Mouse (Mus musculus) gastrocnemius, postnatal 25 days (tissue): Measurements from ENCODE around the gene Arpc4. TPM values are rescaled to one million over a fixed set of nuclear protein-coding genes. Genes with fewer than 3 reads are reported as not detected.
A peak's percentile ranks its signal among the peaks of the same experiment; 100 is the strongest.

ENCODE experiments used
- DNase-seq: peaks from one replicate; pipeline ENCODE4 v3.0.0; 2022
- total RNA-seq, 2 experiments: library from RNA; stranded (reverse); gene quantifications; 1 replicate in 1 of 2; 2 replicates in 1 of 2; pipeline ENCODE4 v1.2.3; 2021

Arpc4 gene
- total RNA-seq, 2 experiments from 2014 or later, result 48.4 to 55.3 TPM

DNA sequence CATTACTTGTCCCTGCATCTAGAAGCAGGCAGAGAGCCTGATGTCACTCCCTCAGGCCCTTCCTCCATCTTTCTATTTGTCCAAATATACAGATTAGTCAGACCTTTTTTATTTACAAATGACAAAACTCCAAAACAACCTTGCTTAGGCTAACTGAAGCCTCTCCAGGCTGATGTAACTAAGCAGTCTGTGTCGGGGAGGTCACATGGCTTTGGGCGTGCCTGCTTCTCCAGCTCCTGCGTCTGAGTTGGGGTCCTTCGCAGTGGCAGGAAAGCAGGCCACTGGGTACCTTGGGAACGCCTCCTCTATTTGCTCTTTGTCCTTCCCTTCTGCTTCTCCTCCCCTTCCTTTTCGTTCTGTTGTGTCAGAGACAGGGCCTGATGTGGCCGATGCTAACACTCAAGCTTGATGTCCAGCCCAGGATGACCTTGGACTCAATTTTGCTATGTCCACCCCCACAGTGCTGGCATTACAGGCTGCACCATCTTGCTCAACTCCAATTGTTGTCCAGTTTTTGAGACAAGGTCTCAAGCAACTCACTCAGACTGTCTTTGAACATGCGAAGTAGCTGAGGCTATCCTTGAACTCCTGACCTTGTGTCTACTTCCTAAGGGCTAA is 13.3 kb upstream of the Arpc4 start:
- no peak for DNase-seq

DNA sequence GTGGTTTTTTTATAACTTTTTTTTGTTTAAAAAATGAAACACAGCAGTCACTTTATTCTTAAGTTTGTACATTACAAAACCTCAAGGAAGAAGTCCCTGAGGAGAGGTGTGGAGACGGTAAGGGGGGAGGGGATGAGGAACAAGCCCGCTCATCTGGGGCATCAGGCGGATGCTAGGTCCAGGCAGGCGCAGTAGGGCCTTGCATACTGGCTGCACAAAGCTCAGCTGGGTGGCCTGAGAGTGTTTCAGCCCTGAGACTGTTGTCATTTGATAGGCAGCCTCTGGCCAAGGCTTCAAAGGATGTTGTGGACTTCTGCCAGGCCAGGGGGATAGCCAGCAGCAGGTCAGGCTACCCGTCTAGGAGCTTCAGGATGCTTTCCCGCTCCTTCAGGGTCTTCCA is 11.3 kb upstream of the Arpc4 start:
- DNase-seq, result no peak

DNA sequence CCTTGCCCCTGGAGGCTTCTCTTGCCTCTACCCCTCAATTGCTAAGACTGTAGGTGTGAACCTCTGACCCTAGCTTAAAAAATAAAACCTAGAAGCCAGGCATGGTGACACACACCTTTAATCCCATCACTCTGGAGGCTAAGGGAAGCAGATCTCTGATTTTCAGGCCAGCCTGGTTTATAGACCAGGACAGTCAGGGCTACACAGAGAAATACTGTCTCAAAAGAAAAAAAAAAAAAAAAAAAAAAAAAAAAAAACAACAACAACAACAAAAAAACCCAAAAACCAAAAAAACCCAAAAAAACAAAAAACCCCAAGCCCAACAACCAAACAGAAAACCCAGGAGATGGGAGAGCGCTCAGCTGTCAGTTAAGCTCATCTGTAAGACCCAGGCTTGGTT is 10.3 kb upstream of the Arpc4 start:
- DNase-seq, result no peak

DNA sequence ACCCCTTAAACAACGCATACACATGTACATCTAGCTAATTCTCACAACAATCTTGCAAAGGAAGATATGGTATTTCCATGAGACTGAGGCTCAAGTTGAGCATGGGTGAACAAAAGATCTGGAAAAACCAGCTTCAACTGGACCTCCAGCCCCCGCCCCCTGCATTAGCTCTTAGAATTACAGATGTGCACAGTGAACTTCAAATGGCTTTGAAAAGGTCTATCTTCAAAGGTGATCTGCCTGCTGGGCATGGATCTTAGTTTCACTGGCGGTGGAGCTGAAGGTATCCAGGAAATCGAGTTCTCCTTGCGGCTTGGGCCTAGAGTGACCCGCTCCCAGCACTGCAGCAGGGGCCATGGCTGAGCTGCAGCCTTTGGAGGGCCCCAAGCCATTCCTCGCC is 9.8 kb upstream of the Arpc4 start:
- no peak for DNase-seq

DNA sequence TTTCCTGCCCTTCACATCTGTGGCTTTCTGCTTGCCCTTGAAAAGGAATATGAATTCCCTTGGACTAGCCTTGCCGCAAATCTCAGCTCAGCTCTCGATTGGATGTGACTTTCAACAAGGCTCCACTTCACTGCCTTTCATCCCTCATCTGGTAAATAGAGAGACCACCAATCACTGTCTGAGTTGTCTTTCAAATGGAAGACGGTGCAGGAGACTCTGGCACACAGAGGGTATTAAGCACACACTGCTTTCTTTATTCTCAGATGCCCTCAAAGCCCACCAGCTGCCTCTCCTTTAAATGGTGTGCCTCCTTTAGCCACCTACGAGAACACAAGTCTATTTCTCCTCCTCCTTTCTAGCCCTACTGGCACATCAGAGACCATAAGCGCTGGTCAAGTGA is 9.3 kb upstream of the Arpc4 start:
- DNase-seq, result no peak

DNA sequence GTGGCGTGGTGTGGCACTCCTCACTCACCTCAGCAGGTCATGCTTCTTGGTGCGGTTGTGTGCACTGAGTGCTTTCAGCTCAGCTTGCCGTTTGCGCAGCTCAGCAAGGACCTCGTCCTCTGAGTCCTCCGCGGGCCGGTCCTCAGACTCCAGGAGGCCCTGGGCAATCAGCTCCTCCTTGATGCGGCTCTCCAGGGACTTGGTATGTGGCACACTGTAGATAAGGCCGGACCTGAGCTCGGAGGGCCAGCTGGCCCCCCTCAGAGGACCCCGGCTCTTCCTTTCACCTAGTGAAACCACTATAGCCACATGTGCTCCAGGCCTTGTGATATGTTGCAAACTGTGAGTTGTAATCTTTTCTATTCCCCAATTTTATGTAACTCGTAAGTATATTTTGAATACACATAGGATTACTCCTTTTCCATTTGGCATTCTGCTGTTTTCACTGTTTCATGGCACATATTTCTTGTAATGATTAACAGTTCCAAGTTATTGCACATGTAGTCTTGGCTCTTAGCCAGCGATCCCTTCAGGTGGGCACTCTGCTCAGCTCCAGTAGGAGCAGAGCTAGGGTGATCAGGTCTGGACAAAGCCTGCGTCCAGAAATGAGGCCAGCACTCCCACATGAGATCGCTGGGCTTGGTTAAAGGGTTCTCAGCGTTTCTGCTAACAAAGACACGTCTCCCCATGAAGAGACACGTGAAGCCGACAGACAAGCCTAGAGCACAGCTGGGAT is 7.6 kb upstream of the Arpc4 start:
- DNase-seq, result no peak

DNA sequence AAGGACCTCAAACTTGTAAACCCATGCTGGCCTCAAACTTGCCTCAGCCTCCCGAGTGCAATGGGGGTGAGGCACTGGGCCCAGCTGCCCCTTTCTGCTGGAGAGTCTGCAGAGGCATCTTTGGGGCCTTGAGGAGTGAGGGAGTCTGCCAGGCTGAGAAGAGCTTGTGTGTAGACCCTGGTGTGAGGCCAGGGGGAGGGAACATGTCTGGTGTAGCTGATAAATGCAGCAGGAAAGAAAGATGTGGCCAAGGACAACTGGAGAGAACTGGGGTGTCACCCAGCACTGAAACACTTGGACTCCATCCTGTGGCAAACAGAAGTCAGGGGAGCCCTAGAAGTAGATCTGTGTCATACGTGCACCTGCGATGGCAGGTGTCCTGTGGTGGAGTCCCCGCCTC is 4.4 kb upstream of the Arpc4 start:
- no peak for DNase-seq

DNA sequence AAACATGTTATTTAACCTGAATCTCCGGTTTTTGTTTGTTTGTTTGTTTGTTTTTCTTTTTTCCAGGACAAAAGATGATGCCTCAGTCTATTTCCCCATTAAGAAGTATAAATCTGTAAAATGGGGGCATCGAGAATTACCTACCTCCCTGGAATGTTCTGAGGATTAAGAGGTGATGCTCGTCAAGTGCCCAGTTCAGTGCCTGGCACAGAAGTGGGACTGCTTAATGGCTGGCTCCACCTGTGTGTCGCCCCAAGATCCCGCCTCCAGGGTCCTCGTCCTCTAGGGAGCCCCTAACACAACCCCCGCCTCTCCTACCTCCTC is 781 bp upstream of the Arpc4 start:
- DNase-seq, result no peak

DNA sequence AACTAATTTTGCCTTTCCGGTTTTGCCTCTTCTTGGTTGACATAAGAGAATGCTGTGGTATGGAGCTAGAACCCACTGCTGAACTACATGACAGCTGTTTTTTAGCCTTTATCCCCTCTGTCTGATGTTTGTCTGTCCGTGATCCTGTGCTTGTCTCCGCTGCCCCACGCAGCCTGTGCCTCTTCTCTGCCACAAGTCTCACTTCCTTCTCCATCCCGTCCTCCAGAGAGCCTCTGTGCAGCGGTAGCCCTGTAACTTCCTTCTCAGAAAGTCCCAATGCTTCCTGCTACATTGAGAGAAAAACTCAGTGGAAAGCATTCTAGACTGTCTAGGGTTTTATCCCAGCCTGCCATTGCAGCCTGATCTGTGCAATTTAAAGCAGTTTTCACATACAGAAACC is 1.3 kb downstream of the Arpc4 start:
- DNase-seq, result no peak

DNA sequence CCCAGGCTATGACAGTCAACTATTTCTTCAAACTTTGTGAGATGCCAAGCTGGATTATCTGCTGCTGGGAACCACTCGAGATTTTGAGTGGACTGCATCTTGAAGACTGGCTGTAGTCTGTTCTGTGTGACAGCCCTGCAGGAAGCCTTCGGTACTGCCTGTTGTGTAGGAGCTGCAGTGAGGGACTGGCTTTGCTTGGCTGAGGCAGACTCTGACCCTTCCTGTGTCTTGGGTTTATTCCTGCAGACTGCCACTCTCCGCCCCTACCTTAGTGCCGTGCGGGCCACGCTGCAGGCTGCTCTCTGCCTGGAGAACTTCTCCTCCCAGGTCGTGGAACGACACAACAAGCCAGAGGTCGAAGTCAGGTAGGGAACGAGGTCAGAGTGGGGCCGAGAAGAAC is 2.6 kb downstream of the Arpc4 start:
- no peak for DNase-seq

DNA sequence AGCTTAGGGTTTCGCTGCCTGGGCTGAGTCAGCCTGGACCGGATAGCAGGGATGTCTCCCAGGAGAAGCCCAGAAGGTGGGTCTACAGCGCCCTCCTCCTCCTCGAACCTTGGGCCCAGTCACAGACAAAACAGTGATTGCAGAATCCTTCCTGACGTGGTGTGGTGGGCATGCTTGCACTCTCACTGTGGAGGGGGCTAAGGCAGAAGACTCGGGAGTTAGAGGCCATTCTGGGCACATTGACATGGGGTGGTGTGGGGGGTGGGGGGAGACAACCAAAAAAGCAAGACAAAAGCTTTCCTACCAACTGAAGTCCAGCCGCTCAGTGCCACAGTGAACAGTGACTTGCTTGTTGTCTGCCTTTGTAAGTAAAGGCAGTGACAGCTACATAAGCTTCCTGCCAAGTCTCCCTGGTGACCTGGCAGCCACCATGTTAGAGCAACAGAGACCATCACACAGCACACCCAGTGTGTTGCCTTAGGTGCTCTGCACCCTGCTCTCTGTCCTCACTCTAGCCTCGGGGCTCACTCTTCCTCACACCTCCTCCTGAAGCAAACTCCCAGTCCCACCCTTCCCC is 6.5 kb downstream of the Arpc4 start:
- no peak for DNase-seq

DNA sequence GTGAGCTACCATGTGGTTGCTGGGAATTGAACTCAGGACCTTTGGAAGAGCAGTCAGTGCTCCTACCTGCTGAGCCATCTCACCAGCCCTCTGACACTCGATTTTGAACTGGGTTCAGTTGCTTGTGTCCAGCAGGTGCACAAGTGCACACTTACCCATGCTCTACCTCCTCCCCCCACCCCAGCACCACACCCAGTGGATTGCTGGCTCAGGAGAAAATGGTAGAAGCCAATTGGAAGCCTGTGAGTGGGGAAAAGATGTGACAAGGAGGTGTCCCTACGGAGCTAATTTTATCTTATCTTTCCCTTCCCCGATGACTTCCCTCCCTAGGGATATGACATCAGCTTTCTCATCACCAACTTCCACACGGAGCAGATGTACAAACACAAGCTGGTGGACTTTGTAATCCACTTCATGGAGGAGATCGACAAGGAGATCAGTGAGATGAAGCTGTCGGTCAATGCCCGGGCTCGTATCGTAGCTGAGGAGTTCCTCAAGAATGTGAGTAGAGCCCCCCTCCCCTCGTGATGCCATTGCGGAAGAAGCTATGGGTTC is 7.3 kb downstream of the Arpc4 start:
- no peak for DNase-seq

DNA sequence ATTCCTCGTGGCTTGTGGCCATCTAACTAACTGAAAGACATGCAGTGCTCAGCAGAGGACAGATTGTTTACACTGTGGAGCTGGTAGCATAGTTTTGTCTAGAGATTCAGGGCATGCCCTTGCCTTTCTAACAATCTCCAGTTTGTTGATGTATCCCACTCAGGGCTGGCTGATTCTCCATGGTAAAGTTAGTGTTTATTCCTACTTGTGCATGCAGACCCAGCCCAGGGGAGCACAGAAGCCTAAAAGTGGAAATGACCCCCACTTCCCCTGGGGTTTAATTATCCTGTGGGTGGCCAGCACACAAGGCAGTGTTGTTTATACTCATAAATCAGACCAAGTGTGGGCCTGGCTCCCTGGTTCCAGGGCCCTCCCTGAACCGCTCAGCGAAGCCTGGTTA is 8.1 kb downstream of the Arpc4 start:
- DNase-seq, result no peak

DNA sequence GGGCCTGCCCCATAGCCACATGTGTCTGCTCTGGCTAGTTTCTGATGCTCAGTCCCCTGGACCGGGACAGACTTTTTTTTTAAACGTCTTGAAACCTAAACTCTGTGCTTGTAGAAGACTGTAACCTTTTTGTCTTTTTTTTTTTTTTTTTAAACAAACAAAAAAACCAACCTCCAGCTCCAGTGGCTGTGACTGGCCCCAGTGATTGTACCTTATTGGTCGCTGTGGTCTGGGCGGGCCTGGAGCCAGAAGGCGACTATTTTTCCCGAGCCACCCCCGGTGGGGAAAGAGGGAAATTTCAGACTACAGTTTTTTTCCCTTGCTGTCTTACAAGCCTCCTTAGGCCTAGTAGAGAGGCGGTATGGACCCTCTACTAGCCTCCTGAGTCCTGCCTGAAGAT is 11.0 kb downstream of the Arpc4 start, which contains the start of gene Ttll3:
Gene Ttll3, plus strand, starts transcription at position 301 of the 400 bp plus-strand sequence.
- no peak for DNase-seq

DNA sequence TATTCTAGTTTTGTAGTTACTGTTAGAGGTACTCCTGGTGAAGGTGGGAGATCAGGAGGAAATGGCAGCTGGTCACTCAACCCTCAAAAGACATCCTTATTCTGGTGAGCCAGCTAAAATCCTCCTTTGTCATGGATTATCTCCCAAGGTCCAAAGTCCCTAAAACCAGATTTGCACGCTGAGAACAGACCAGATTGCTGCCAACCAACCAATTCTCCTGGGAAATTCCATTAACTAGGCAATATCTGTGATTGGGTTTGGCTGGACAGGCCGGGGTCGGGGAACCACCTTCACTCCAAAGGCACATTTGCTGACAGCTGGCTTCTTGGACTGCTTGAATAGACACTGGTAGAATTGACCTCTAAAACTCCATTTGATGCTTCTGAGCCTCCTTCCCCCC is 12.8 kb downstream of the Arpc4 start:
- no peak for DNase-seq

DNA sequence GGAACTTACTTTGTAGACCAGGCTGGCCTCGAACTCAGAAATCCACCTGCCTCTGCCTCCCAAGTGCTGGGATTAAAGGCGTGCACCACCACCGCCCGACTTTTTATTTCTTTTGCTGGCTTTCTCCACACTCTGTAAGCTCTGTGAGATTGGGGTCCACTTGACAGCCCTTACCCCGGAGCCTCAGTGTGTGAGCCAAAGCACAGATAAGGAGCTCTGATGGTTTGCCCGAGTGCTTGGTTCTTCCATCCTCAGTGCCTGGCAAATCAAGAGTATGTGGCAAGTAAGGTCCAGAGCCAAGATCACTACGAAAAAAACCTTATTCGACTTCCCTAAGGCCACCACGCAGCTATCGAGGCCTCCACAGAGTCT is 14.1 kb downstream of the Arpc4 start:
- DNase-seq, result no peak

DNA sequence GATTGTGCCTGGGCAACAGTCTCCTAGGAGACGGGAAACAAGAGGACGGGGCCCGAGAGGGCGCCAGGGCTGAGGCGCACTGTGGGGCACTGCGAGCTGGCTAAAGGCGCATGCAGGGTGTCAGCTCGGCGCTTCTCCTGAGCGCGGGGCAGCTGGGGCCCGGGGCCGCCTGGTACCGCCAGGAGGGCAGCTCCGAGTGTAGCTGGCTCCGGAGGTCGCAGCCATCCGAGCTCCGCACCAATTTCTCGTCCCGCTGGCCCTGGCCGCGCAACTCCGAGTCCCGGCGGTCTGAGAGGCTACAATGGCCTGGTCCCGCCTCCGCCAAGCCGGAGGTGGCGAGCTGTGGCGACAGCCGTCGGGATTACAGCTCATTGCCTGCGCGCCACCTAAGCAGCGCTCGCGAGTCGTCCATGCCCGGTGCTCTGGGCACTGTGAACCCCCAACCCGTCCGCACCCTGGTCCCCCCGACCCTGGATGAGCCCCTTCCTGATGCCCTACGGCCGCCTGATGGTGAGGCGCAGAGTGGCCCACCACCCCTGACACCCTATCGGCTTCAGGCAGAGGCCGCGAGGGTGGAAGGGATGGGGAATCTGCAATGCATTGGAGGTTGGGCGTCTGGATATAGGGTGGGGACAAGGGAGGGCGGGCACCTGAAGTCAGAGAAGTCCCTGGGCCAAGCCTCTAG is 14.6 kb downstream of the Arpc4 start:
- DNase-seq, result peak; percentile 27

DNA sequence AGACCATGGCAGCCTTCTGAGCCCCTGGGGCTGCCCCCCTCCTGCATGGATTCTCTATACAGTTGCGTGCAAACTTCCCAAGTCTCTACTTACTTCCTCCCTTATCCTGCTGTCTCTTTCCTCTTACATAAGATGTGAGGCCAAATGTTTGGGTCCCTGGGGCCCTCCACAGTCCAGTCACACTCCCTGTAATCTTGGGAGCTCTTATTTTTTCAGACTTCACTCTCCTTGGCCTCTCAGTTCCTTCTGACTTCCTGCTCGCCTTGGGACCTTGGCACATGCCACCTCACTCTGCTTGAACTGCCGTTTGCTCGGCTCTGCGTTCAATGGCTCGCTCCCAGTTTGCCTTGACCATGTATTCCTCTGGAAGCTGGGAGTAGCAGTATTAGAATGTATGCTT is 16.0 kb downstream of the Arpc4 start:
- DNase-seq, result no peak

DNA sequence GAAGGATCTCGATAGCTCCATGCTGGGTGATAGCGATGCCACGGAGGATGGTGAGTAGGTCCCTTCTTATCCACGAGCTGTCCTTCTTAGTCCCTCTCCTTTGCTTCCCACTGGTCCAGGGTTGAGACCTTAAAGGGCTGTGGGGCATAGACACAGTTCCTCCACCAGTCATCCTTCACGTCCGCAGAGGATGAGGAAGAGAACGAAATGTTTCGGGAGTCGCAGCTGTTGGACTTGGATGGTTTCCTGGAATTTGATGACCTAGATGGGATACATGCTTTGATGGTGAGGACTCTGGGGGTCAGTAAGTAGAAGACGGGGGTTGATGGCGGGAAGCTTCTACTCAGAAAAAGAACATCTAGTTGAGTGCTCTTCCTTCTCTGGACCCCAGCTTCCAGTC is 16.9 kb downstream of the Arpc4 start:
- DNase-seq, result no peak

DNA sequence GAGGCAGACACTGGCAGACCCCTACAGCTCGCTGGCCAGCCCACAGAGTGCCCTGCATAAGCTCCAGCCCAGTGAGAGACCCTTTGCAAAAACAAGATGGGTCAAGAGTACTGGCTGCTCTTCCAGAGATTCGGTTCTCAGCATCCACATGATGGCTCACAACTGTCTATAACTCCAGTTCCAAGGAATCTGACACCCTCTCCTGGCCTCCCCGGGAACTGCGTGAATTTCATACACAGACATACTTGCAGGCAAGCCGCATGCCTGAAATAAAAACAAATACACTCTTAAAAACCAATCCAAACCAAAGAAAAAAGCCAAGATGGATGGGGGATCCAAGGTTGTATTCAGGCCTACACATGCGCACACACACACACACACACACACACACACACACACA is 17.6 kb downstream of the Arpc4 start:
- no peak for DNase-seq

DNA sequence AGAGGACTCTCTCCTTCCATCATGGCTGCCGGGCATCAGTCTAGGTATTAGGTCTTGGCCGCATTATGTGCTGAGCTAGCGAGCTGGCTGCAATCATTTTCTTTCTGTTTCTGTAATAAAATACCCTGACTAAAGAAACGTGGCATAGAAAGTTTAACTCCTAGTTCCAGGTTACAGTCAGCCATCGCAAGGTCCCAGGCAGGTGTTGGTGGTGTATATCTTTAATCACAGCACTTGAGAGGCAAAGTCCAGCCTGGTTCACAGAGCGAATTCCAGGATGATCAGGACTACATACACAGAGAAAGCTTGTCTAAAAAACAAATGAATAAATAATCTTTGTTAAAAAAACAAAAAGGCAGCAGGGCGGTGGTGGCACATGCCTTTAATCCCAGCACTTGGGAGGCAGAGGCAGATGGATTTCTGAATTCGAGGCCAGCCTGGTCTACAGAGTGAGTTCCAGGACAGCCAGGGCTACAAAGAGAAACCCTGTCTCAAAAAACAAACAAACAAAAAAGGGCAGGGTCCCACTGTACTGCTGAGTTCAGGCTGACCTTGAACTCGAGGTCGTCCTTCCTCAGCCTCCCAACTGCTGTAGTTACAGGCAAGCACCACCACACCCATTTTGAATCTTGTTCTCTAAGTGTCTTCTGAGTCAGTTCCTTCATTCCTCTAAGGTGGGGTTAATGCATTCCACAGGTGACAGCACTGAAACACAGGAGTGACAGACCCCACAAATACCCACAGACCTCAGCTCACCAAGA is 18.5 kb downstream of the Arpc4 start:
- no peak for DNase-seq

DNA sequence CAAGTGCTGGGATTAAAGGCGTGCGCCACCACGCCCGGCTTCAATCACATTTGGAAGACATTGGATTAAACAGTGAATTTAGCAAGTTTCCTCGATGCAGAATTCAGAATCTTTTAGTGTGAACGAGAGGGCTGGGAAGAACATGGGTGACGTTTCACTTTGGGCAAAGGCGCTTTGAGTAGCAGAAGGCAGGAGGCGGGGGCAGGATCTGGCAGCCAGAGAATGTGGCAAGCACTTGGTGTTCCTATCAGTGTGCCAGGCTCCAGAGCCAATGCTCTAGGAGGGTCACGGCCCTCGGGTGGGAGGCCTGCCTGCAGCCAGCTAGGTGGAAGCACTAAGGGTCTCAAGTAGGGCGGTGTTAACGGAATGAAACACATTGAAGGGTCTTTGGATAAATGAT is 24.2 kb downstream of the Arpc4 start:
- no peak for DNase-seq
